Mouse (Mus musculus) forebrain, embryonic 12.5 days (tissue): ENCODE data around the gene Tbce. TPM values are rescaled to one million over a fixed set of nuclear protein-coding genes. Genes with fewer than 3 reads are reported as not detected.

Experiments
- ATAC-seq: fragments of 200-750 bp; cut with Nextera tagmentation; 2 replicates; pipeline ENCODE4 v1.8.0; 2017; ENCODE audit warnings: moderate TSS enrichment; ENCODE audit not compliant: low FRiP score
- H3K27ac ChIP-seq: fragments of 300-500 bp; sonication (generic); 2 replicates; pipeline ENCODE4 v1.5.1; 2016; ENCODE audit warnings: mild to moderate bottlenecking
- H3K27me3 ChIP-seq: fragments of 300-500 bp; sonication (generic); 2 replicates; pipeline ENCODE4 v1.6.1; 2016; ENCODE audit warnings: mild to moderate bottlenecking
- H3K36me3 ChIP-seq: fragments of 300-500 bp; sonication (generic); replicated peaks from 2 replicates; pipeline ENCODE4 v1.6.1; 2016; ENCODE audit warnings: mild to moderate bottlenecking
- H3K4me1 ChIP-seq: fragments of 300-500 bp; sonication (generic); 2 replicates; pipeline ENCODE4 v1.6.1; 2016
- H3K4me2 ChIP-seq: fragments of 300-500 bp; sonication (generic); 2 replicates; pipeline ENCODE4 v1.6.1; 2016; ENCODE audit warnings: mild to moderate bottlenecking, moderate library complexity
- H3K4me3 ChIP-seq: fragments of 300-500 bp; sonication (generic); replicated peaks from 2 replicates; pipeline ENCODE4 v1.5.1; 2016; ENCODE audit warnings: mild to moderate bottlenecking
- H3K9ac ChIP-seq: fragments of 300-500 bp; sonication (generic); 2 replicates; pipeline ENCODE4 v1.6.1; 2016; ENCODE audit warnings: mild to moderate bottlenecking
- H3K9me3 ChIP-seq: fragments of 300-500 bp; sonication (generic); 2 replicates; pipeline ENCODE4 v1.6.1; 2016
- WGBS: fragments of 180-500 bp; shearing (Covaris S2); methylation state at CpG from one replicate; pipeline ENCODE4 v1.1.7; 2016; 5-methylcytosine and 5-hydroxymethylcytosine counted together
- polyA plus RNA-seq: library from polyadenylated mRNA; unstranded; fragments of >200 nt; fragmentation: Nextera tagmentation; extraction: Ambion mirVana; gene quantifications from 2 replicates; pipeline ENCODE4 v1.2.1, GENCODE M21; 2016

The Tbce gene
- polyA plus RNA-seq, 1 experiment from 2014 or later, result 79.3 TPM

GRCm38 (mm10) chr13:13956686-13957085, 82.8 kb downstream of the Tbce start:
- H3K4me2 ChIP-seq, result no peak overlapping the region
- H3K4me1 ChIP-seq, result peaks cover 7% of the 10 kb centered on the region
- no peak for ATAC-seq
- H3K27ac ChIP-seq, result no peak overlapping the region
- no peaks in the 10 kb centered on the region for H3K9me3 ChIP-seq
- no peaks in the 10 kb centered on the region for H3K27me3 ChIP-seq
- no peak overlapping the region for H3K9ac ChIP-seq
- no peak overlapping the region for H3K4me3 ChIP-seq
- peaks cover 5% of the 10 kb centered on the region; the same call in 1 of the 2 replicates for H3K36me3 ChIP-seq
- WGBS, result 84% methylated on average over 4 of the region's 4 CpGs

GRCm38 (mm10) chr13:13954931-13955330, 84.5 kb downstream of the Tbce start:
- Histone ChIP-seq H3K27ac (peak overlapping the region; percentile 78), H3K9ac (peak overlapping the region; percentile 85), H3K4me2 (peak overlapping the region; percentile 72), H3K36me3 (peaks cover 5% of the 10 kb centered on the region; the same call in 1 of the 2 replicates), H3K4me3 (peak overlapping the region; percentile 86), H3K27me3 (no peaks in the 10 kb centered on the region), H3K9me3 (no peaks in the 10 kb centered on the region), H3K4me1 (peaks cover 7% of the 10 kb centered on the region)
- no peak; the same call in 1 of the 2 replicates for ATAC-seq
- WGBS, result 0% methylated on average over 29 of the region's 29 CpGs

GRCm38 (mm10) chr13:13953874-13954832, 85.3 kb downstream of the Tbce start, which contains the start of gene B3galnt2:
Gene B3galnt2, plus strand, starts transcription at chr13:13954469.
- peak within 1 kb of the TSS; percentile 86 for H3K4me3 ChIP-seq
- peak; percentile 98 for ATAC-seq
- no peaks in the 10 kb centered on the region for H3K9me3 ChIP-seq
- H3K9ac ChIP-seq, result peak within 1 kb of the TSS; percentile 85
- peaks cover 5% of the 10 kb centered on the region; the same call in 1 of the 2 replicates for H3K36me3 ChIP-seq
- WGBS, result under 1% methylated on average over 78 of the region's 78 CpGs
- peaks cover 7% of the 10 kb centered on the region for H3K4me1 ChIP-seq
- H3K27ac ChIP-seq, result peak within 1 kb of the TSS; percentile 78
- H3K4me2 ChIP-seq, result peak within 1 kb of the TSS; percentile 72
- H3K27me3 ChIP-seq, result no peaks in the 10 kb centered on the region

Other genes starting within 250 kb of the Tbce start
- gene B3galnt2, start 85.2 kb downstream of the Tbce start, polyA plus RNA-seq, result 39.9 and 40.2 TPM in 2 replicates
- 96.0 and 102 TPM in 2 replicates for gene Arid4b, start 23.6 kb upstream of the Tbce start, polyA plus RNA-seq
- gene Ggps1, start 23.9 kb upstream of the Tbce start, polyA plus RNA-seq, result 74.6 and 77.5 TPM in 2 replicates